Mouse (Mus musculus) adrenal gland, adult 8-10 months (tissue): ENCODE measurements around the gene Procr. TPM values are rescaled to one million over a fixed set of nuclear protein-coding genes. Genes with fewer than 3 reads are reported as not detected.

Source experiments
- DNase-seq: peaks from one replicate; pipeline ENCODE4 v3.0.0; 2022
- total RNA-seq, 4 experiments: library from RNA; stranded (reverse); gene quantifications; 2 replicates each; pipeline ENCODE4 v1.2.4; 2022

The Procr gene
- total RNA-seq, 4 experiments from 2014 or later = 26.6 to 47.2 (median 39.0) TPM

DNA sequence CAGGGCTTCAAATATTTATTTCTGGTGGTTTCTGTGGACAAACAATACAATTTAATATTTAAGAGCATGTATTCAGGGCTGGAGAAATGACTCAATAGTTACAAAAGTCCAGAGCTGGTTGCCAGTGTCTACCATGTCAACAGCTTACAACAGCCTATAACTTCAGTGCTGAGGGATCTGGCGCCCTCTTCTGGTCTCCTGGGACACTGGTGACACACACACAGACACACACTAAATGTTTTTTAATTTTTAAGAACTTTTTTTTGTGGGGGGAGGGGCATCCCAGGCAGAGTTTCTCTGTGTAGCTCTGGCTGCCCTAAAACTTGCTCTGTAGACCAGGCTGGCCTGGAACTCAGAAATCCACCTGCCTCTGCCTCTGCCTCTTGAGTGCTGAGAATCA is 4.8 kb downstream of the Procr start:
- peak; percentile 69 for DNase-seq

DNA sequence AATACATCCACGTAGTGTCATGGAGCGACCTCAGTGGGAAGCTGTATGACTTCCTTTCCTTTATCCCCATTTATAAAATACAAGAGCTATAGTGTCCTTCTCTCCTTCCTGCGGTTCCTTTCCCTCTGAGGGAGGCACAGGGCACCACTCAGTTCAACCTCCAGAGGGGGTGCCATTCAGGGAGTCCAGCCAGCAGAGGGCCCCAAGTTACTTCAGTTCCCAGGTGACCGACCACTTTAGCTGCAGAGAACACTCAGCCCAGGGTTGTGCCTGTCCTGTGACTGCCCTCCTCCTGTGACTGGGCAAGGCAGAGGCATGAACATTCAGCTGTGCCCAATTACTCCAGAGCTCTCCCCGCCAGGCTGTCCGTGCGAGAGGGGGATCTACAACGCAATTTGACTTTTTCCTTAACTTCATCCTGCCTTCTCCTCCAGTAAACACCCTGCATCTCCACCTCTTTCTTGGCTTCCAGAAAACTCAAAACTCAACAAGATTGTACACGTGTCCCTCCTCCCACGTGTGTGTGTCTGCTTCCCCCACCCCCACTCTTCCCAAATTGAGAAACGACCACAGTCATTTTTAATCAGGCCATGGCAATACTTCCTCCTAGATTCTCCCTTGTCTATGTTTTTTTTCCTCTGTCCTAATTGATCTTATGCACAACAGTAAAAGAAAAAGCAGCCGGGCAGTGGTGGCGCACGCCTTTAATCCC is 6.1 kb downstream of the Procr start:
- no peak for DNase-seq

DNA sequence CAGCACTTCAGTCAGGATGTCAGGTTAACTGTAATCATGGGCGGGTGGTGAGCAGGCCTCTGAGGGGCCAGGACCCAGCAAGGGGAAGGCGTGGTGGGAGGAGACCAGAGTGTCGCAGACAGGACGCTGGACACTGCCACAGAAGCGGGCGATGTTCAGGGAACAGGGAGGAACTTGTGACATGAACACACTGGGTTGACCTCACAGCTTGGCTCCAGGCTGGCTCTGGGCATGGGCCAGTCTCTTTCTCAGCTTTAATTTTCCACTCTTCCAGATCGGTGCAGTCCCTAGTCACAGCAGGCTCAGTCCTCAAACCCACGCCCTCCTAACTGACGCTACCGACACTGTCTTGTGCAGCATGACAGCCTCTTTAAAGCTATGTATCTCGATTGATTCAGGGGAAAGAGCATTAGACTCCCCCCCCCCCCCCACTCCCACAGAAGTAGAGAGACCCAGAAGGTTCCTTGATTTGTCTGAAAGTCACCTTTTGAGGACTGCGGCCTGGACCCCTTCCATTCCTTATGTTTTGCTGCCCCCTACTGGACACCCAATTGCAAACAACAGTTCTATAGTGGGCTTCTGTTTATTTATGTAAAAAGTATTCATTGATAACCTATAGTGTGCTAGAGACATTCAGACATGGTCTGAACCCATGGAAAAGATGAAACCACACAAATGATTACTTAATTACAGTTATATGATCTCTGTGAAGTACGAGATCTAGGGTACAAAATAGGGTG is 13.9 kb downstream of the Procr start:
- no peak for DNase-seq

DNA sequence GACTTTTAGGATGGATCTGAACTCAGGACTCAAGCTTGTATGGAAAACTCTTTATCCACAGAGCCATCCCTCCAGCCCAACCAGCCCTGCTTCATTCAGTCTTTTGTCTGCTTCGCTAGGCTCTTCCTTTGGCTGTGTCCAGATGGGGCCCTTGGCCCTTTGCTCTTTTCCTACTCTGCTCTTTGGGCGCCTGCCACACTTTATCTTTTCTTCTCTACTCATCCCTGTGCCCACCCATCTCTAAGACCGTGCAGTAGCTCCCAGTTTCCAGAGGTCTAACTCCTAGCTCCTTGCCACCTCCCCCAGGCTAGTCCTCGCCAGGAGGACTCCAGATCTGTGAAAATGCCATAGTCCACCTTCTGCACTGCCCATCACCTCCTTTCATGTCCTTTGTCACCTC is 22.7 kb downstream of the Procr start:
- no peak for DNase-seq

DNA sequence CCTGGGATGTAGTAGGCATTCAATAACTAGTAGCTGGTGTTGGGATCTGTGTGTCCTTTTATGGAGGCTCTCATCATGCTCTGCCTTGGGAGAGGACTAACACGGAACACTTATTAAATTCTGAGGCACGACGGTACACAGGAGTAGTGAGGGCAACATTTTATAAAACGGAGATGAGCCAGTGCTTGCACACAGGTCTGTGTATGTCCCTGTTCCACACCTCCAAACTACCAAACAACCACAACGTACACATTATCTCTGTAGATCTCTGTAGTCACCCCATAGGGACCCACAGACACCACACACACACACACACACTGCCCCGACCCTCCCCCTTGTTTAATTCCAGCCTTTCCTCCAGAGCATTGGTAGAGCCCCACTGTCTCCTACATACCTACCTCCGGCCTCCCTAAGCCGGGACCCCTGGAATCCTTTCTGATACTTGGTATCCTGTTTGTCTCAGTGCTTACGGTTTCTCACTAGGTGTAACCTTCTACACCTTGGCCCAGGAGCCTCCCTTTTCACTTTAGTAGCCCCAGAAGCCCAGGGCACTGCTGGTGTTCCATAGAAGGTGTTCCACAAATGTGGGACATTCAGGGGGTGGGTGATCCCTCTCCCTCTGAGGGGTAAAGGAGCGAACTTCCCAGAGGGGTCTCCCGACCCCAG is 23.5 kb downstream of the Procr start:
- no peak for DNase-seq

DNA sequence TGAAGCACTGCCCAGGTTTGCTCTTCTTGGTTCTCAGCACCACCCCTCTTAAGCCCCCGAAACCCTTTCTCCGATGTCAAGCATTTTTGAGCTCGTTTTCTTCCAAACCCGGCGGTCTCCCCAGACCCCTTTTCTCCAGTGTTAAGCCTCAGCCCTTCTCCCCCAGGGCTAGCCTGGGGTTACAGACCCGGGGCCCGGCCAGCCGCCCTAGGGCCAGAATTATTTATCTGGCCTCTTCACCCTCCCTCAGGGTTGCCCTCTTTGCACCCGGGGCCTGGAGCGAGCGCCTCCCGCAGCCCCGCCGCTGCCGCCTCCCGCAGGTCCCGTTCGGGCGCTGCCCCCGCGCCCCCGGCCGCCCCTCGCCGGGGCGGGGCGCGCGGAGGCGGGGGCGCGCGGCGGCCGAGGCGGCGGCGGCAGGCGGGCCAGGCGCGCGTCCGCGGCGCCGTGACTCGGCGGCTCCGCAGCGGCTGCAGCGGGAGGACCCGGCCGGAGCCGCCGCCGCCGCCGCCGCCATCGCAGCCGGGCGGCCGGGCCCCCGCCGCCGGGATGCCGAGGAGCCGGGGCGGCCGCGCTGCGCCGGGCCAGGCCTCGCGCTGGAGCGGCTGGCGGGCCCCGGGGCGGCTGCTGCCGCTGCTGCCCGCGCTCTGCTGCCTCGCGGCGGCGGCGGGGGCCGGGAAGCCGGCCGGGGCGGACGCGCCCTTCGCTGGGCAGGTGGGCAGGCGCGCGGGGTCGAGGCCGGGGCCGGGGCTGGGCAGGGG is 24.2 kb downstream of the Procr start, which contains the start of gene Mmp24:
Gene Mmp24 (plus strand): TSS at position 416 of the 758 bp plus-strand sequence.
- DNase-seq = no peak

DNA sequence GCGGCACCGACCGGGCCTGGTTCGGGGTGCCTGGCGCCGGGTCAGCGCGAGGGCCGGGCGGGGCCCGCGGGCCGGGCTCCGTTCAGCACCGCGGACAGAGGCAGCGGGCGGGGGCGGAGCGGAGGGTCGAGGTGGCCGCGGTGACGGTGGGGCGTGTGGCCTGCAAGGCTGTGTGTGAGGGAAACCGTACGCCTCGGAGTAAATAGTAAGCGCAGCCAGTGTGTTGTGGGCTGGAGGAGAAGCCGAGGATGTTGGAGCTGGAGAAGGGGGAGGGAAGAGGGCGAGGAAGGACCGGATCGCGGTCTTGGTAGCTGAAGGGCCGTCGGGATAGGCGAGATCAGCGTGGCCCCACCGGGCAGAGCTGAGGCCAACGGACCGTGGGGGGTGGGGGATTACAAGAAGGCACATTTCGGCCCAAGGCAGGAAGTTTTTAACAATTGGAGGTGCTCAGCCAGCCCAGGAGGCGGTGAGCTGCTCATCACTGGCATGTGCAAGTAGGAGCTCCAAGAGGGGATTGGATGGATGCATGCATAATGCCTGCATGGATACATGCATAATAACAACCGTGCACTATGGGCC is 24.9 kb downstream of the Procr start:
- DNase-seq = no peak

DNA sequence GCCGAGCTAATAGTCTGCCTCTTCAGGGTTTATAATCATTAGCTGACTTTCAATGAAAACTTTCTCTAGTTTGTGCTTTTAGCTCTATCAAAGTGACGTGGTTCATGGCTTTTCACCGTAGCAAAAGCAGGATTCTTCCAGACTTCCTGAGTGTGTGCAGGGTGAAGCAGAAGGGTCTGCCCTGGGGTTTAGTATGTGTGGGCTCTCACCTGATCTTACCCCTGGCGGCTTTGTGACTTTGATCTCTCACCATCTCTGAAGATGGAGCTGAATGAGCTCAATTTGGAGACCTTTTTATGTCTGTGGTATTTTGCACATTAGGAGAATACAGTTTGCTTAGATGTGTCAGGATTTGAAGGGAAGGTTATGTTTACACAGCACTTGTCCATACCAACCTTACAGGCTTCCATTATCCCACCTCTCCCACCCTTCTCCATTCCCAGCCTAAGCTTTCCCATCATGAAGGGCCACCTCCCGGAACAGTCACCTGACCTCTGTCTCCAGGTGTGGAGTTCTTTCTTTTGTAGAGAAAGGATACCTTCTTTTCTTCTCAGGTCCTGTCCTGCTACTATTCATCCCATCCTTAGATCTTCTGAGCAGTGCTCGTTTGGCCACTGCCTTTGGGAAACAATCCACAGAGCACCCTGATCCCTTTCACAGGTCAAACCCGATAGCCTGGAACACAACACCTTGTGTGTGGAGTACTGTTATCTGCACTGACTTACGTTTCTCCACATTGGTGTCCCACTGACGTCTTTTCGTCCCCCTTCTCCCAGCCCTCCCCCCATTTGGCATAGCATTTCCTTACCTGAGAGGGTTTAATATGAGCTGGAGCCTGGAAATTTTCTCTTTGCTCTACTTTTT is 26.1 kb downstream of the Procr start:
- no peak for DNase-seq

DNA sequence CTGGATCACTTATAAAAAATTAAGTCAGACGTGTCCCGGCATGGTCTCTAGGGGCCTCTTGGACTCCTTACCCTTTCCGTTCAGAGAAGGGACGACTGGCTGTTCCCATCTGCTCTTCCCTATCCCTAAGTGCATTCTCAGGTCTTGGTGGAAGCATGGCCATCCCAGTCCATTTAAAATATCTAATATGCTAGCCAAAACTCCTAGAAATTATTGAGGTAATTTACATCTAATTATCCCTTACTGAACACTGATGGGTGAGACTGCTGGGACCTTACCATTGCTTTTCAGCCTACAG is 26.7 kb downstream of the Procr start:
- DNase-seq = no peak

DNA sequence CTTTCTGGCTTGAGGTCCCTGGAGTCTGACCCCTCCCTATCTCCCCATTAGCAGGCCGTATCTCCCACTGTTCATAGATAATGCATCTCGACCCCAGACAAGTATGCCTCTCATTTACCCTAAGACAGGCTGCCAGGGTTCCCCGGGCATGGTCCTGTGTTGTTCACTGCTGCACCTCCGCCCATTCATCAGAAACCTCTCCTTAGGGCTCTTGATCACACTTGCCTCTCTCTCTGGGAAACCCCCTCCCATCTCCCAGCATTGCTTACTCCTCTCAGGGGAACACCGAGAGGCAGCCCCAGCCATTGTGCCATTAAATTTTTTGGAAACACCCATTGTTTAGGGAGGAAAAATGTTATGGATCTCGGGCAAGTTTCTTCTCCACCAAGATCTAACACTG is 27.1 kb downstream of the Procr start:
- DNase-seq = no peak

DNA sequence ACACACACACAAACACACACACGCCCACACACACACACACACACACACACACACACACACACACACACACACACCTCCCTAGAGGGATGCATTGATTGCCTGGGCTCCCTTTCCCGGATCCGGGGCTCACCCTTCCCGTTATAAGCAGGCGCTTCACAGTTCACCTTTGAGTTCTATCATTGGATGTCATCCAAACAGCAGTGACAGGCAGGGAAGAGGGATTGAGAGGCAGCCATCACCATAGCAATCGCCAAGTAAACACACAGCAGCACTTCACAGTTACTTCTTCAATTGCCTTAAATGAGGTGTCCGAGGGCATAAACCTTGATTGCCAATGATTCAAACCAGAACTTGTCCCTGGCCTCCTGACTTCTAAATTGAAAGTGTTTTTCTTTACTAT is 28.1 kb downstream of the Procr start:
- no peak for DNase-seq

DNA sequence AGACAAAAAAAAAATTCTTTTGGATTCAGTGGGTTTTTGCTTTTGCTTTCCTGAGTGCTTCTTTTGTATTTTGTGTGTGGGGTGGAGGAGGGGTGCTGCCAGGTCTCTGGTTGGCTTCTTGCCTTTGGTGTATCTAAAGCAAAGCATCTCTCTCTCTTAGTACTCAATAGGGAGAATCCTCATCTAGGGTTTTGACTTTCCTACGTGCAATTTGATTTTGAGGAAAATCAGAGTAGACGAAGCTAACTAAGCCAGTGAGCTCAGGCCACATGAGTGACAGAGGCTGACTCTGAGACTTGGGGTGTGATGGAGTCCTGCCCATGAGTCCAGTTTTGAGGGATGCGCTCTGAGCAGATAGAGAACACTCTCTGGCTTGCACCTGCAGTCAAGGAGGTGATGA is 28.6 kb downstream of the Procr start:
- no peak for DNase-seq

DNA sequence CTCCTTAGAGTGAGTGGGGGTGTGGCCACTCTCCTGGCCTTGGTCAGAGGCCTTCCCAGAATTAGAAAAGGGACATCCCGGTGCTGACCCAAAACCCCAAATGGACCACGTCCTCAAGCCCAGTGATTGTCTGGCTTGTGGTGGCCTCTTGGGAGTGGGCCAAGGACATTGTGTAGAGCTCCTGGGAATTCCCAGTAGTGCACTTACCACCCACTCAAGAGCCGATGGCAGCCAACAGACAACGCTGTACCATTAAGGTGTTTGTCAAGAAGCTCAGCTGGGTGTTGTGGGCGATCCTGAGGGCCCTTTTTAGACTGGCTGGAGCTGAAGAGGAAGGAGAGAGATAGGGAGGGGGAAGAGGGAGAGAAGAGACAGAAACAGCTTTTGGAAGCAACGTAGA is 33.6 kb downstream of the Procr start:
- no peak for DNase-seq

DNA sequence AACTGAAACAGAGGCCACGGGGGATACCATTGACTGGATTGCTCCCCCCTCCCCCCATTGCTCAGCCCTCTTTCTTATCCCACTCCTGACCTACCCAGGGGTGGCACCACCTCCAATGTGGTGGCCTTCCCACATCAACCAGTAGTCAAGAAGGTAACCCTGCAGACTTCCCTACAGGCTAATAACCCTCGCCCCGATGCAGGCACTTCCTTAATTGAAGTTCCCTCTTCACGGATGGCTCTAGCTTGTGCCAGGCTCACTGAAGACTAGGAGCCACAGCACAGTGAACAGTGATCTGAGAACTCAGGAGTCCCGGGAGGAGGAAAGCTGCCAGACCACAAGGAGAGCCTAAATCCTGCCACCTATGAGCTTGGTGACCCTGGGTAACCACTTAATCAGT is 36.0 kb downstream of the Procr start:
- DNase-seq = no peak

DNA sequence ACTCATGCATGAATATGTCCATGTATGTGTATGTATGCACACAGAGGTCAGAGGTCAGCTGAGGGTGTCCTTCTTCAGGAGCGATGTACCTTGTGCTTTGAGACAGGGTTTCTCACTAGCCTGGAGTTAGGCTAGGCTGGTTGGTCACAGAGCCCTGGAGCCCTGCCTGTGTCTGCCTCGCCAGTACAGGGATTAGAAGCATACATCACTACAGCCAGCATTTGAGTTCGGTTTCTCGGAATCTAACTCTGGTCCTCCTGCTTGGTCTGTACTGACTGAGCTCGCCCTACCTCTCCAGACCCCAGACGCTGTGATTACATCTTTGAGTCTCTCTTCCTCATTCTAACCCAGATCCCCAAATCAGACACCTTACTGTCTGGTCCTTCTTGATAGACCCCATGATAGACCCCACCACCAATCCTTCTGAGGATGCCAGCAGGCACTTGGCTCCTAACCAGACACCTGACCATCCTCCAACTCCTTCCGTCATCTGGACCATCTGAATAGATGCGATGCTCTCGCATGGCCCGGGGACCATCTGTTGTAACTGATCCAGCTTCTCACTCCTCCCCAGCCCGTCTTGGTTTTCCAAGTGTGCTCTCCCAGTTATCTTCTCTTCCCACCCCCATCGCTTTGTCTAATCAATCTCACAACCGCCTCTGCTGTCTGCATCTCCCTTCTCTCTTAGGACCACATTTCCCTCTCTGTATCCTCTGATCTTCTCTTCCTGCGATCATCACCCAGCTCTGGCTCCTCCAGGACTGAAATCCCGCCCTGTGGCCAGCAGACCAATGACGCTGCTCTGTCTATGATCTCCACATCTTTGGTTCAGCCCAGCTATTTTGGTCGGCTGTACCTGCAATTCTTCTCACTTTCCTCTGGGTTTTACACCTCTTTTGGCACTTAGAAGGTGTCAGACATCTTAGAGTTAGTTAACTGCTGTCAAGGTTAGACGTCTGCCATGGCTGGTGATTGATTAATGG is 37.3 kb downstream of the Procr start:
- no peak for DNase-seq

DNA sequence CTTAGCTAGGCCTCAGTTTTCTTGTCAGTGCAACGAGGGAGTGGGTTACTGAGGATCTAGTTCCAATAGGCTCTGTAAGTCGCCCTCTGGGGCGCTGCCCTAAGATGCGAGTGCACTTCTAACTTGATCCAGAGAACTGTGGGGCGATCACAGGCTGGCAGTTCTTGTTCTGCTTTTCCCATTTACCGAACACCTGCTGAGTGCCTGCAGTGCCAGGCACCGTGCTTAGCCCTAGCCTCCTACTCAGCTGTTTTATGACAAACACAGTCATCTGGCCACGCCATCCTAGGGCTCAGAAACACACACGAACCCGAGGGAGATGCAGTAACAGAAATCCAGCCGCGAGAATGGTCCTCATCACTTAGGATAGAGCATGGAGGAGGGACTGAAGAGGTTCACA is 42.0 kb downstream of the Procr start:
- DNase-seq = no peak

DNA sequence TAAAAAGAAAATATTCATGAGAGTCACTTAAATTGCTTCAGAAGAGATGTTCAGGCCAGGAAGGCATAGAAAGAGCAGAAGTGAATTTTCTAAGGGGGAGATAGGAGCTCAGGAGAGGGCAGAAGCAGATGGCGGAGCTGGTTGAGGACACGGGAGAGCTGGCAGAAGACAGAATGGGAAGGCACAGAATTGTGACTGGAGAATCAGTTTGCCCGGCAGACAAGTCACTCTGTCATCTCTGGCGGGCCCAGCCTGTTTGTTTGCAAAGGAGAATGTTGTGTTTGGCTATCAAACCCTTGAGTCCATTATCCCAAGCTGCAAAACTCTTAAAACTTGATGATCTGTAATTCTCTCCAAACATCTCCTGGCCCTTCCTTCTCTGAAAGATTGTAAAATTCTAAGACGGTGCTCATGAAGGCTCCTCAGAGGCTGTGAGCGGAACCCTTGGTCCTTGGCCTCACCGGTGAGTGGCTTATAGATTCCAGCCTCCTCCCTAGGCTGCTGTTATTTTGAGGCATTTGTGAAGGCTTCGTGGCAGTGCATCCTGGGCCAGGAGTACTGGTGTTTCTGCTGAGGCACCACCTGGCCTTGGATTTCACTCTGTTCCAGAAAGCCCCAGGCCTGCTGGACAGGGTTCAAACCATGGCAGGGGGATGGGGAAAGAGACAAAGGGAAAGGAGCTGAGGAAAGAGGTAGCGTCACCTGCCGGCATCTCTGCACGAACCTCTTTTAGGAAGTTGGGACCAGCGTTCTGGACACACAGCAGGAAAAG is 43.9 kb downstream of the Procr start:
- no peak for DNase-seq

DNA sequence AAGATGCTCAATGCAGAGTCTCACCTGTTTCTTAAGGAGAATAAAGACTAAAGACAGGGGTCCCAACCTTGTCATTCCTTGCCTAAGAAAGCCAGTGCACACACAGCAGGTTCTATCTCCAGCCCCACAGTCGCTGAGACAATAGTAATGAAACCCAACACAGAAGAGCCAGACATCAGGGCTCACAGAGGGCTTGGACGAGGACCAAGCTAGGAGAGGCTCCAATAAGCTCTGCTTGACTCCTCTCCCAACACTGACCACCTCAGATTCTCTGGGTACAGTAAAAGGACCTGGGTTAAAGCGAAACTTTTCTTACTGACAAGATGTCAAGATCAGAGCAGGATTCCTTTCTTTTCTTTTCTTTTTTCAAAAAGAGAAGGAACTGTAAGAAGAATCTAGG is 47.7 kb downstream of the Procr start:
- no peak for DNase-seq

DNA sequence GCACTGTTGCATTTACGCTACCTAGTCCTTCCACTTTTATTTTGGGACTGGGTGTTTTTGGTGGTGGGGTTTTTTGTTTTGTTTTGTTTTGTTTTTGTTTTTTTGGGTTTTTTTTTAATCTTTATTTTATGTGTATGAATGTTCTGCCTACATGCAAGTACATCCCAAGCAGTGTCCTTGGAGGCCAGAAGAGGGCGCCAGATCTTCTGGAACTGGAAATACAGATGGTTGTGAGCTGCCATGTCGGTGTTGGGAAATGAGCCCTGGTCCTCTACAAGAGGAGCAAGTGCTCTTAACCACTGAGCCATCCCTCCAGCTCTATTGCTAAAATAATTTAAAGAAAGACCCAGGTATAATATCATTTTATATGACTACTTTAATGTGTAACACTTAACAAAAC is 51.8 kb downstream of the Procr start:
- no peak for DNase-seq

DNA sequence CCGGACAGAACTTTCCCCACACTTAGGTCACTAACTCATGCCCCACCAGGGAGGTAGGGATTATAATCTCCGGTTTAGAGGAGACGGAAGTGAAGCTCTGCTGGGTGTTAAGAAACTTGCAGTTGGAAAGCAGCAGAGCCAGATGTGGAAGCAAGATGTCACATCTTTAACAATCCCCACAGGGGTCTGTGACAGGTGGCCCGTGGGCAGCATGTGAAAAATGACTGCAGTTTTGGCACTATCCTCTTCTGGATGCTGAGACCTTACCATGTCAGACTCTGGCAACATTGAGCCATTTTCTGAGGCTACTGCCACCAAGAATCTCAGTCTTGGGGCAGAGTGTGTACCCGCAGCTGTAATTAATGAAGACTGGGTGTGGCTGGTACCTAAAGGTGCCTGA is 53.1 kb downstream of the Procr start:
- no peak for DNase-seq
